Mouse (Mus musculus): ENCODE results near the gene Gm44503.

The Gm44503 gene

DNA sequence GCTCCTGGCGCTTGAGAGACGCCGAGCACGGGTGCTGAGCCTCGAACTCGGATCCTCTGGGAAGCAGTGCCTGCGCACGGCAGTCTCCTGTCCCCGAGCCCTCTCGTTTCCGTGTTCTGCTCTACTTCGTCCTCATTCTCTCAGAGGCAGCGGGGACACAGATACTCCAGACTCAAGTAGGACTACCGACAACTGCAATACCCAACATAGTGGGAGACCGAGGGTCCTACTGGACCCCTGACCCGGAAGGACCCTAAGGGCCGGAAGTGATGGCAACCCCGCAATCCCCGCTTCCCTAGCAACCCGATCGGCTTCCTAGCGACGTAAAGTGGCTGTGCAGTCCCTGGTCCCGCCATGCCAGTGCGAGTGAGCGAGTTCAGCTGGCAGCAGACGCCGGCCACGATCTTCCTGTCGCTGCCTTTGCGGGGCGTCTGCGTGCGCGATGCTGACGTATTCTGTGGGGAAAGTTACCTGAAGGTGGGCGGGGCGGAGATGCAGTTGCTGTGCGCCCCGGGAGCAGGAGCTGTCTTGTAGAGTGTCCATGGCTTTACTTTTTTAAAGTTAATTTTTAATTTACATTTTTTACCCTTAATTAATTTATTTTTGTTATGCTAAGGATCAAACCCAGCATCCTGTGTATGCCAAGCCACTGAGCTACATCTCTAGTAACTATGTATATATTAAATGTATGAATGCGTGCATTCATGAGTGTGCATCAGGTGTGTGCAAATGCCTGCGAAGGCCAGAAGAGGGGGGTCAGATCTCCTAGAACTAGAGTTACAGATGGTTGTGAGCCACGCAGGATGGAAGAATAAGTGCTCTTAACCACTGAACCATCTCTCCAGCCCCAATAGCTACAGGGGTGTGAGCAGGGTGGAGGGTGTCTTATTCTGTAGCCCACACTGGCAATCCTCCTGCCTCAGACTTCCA is at the start of gene Gm44503, which contains the start of gene Dyx1c1:
Gm44503 (plus strand) TSS at position 332 of the 930 bp plus-strand sequence.
Dyx1c1 (plus strand) TSS at position 265 of the 930 bp plus-strand sequence.
- peak; percentile 84 to 93 for DNase-seq (ENCODE audit: inconsistent age in 2 of 2, low spot score in 1 of 2)

GRCm38 (mm10) chr9:72911381-72911780 is 47.3 kb upstream of the Gm44503 start:
- no peak for DNase-seq (ENCODE audit: inconsistent age in 2 of 2, low spot score in 1 of 2)

DNA sequence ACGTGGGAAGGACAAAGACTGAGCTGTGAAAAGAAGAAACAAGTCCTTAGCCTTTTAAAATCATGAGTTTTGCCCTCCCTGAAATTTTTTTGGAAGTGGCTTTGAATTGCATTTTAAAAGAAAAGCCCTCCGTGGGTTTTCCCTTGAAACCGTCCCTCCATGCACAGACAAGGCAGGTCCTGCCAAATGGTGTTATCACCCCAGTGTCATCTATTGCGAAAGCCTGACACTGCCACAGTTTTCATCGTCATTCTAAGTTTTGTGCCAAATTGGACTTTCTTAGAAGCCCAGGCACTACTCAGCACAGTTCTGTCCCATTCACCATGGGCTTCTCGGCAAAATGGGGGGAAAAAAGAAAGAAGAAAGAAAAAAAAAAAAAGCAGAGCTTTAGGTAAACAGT is 45.1 kb upstream of the Gm44503 start:
- peak in 1 of 2 experiments; percentile 47 for DNase-seq (ENCODE audit: inconsistent age in 2 of 2, low spot score in 1 of 2)

DNA sequence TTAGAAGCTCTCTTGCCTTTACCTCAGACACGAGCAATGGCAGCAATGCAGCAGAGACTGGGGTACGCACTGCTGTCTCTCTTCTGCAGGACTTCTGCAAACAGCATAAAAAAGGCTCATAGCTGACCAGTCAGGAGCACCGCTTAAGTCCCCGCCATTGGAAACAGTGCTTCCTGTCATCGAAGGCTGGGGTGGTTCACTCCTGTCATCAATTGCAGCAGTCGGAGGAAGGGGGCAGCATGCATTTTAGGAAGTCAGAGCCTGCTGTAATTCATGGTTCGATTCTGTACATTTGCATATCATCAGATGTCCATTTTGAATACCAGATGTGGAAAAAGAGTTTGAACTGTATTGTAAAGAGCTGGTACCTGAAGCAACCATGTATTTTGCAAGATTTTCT is 42.9 kb upstream of the Gm44503 start:
- no peak for DNase-seq (ENCODE audit: inconsistent age in 2 of 2, low spot score in 1 of 2)

DNA sequence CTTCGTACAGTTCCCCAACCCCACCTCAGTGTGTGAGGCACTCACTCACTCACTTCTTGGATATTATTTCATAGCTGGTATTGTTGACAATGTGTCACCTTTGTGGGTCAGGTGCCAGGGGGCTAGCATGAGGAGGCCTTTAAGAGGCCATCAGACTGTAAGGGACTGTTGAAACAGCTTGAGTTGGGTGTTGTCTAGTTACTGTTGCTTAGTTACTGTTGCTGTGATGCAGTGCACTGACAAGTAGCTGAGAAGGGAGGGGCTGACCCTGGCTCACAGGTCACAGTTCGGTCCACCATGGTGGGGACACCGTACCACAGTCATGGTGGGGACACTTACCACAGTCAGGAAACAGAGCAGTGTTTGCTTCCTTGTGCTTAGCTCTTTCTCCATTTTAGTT is 35.6 kb upstream of the Gm44503 start:
- DNase-seq (ENCODE audit: inconsistent age in 2 of 2, low spot score in 1 of 2), result no peak

DNA sequence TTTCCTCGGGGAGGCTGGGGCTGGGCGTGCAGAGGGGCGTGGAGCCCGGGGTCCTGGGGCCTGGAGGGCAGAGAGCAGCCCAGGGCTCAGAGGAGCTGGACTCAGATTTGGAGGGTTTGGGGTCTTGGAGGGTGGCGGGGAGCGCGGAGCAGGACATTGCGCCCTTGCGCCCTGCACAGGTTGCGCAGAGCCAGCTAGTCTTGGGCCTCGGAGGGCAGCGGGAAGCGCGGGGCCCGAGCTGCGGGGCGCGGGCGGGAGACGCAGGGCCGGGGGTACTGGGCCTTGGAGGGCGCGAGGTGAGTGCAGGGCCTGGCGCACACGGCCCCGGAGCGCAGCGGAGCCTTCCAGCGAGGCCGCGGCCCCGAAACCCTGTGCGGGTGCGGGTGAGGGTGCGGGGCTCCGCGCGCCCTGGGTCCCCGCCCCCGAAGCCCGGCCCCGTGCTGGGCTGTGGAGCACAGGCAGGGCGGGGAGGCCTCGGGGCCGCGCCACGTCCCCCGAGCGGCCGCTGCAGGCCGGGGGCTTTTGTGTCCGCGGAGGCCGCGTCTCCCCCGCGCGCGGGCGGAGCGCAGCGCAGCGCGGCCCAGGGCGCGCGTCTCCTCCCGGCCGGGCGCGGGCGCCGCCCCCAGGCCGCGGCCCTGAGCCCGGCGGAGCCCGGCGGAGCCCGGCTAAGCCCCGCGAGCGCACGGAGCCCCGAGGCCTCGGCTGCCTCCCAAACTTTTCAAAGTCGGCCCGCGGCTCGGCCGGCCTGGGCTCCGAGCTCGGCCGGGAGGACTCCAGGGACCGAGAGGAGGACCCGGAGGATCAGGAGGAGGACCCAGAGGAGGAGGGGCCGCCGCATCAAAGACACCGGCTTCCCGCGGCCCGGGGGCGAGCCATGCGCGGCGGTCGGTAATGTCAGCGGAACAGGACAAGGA is 33.4 kb upstream of the Gm44503 start, which contains the start of gene Pygo1:
Pygo1 (plus strand) TSS at position 625 of the 914 bp plus-strand sequence.
- DNase-seq (ENCODE audit: inconsistent age in 2 of 2, low spot score in 1 of 2), result peak; percentile 64 to 86

GRCm38 (mm10) chr9:72925935-72926258 is 32.8 kb upstream of the Gm44503 start:
- DNase-seq (ENCODE audit: inconsistent age in 2 of 2, low spot score in 1 of 2), result no peak

GRCm38 (mm10) chr9:72931166-72931790 is 27.4 kb upstream of the Gm44503 start:
- DNase-seq (ENCODE audit: inconsistent age in 2 of 2, low spot score in 1 of 2), result no peak

DNA sequence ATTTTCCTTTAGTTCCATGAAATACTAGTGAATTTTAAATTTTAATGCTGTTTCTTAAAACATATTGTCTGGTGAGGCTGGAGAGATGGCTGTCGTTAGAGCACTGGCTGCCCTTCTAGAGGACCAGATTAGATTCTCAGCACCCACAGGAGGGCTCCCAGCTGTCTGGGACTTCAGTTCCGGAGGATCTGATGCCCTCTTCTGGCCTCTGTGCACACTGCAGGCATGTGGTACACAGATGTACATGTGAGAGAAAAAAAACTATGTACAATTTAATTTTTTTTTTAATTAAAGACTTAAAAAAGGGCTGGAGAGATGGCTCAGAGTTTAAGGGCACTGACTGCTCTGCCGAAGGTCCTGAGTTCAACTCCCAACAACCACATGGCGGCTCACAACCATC is 23.3 kb upstream of the Gm44503 start:
- DNase-seq (ENCODE audit: inconsistent age in 2 of 2, low spot score in 1 of 2), result no peak

DNA sequence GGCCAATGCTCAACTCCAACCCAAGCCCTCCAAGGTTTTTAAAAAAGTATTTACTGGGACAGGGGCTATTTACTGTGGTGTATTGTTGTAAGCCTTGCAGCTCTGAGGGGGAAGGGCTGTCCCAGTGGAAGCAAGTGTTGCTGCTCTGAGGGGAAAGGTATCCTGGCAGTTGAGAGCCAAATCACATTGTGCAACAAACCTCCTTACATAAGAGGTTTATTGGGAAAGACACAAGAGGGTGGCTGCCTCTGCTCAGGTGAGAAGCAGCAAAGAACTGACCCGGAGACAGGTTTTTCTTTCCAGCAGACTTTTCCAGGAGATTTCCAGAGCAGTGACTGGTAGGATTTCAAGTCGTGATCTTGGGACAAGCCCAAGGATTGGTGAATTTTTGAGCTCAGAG is 22.4 kb upstream of the Gm44503 start:
- DNase-seq (ENCODE audit: inconsistent age in 2 of 2, low spot score in 1 of 2), result no peak

DNA sequence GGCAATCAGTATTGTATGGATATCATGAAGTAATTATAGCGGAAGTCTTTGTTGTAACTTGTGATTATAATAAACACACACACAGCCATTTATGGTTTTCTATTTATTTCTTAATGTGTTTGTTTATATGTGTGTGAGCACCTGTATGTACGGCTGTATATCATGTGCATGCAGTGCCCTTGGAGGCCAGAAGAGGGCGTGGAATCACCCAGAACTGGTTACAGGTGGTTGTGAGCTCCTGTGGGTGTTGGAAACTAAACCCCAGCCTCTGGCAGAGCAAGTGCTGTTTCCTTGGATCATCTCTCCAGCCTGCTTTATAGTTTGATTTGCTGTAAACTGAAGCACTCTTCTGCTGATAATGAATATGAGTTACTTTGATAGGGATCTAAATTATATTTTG is 15.2 kb upstream of the Gm44503 start:
- no peak for DNase-seq (ENCODE audit: inconsistent age in 2 of 2, low spot score in 1 of 2)

GRCm38 (mm10) chr9:72944286-72944685 is 14.4 kb upstream of the Gm44503 start:
- DNase-seq (ENCODE audit: inconsistent age in 2 of 2, low spot score in 1 of 2), result no peak

DNA sequence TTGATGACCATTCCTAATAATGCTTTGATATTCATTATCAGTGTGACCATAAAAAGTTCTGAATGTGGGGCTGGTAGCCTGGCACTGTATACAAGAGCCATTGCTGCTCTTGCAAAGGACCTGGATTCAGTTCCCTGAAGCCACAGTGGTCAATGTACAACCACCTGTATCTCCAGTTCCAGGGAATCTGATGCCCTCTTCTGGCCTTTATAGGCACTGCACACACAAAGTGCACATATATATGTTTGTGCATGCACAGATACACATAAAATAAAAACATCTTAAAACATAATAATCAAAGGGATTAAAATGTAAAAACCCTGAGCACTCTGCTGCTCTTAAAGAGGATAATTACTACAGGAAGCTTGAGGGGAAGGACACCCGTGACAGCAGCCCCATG is 11.6 kb upstream of the Gm44503 start:
- DNase-seq (ENCODE audit: inconsistent age in 2 of 2, low spot score in 1 of 2), result no peak

- DNase-seq (ENCODE audit: inconsistent age in 2 of 2, low spot score in 1 of 2), result no peak
Measured at GRCm38 (mm10) chr9:72949572-72949971, 9.1 kb upstream of the Gm44503 start.

DNA sequence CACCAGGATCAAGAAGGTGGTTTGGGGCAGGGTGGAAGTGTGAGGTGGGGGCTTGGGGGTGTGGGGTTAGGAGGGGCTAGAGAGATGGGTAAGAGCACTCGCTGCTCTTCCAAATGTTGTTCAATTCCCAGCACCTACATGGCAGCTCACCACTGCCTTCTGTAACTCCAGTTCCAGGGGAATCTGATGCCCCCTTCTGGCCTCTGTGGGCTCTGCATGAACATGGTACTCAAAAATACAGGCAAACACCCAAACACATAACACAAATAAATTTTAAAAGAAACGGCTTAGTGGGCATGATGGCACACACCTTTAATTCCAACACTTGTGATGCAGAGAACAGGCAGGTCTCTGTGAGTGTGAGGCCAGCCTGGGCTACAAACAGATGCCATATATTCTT is 3.9 kb upstream of the Gm44503 start:
- peak in 1 of 2 experiments; percentile 64 for DNase-seq (ENCODE audit: inconsistent age in 2 of 2, low spot score in 1 of 2)

DNA sequence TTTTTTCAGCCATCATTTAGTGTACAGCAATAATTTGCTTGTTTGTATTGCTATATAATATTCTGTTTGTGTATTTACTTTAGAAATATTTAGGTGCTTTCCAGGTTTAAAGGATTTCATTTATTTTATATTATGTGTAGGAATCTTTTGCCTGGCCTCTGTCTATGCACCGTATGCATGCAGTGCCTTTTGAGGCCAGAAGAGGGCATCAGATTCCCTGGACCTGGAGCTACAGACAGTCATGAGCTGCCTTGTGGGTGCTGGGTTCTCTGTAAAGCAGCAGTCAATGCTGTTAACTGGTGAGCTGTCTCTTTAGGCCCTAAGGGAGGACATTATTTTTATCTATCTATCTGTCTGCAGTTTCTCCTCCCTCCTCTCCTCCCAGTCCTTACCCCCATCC is 3.1 kb upstream of the Gm44503 start:
- peak; percentile 44 to 68 for DNase-seq (ENCODE audit: inconsistent age in 2 of 2, low spot score in 1 of 2)

GRCm38 (mm10) chr9:72961346-72961745 is 2.7 kb downstream of the Gm44503 start:
- DNase-seq (ENCODE audit: inconsistent age in 2 of 2, low spot score in 1 of 2), result no peak

GRCm38 (mm10) chr9:72961959-72962358 is 3.3 kb downstream of the Gm44503 start:
- no peak for DNase-seq (ENCODE audit: inconsistent age in 2 of 2, low spot score in 1 of 2)

GRCm38 (mm10) chr9:72968349-72969061 is 9.9 kb downstream of the Gm44503 start:
- peak; percentile 65 to 88 for DNase-seq (ENCODE audit: inconsistent age in 2 of 2, low spot score in 1 of 2)

DNA sequence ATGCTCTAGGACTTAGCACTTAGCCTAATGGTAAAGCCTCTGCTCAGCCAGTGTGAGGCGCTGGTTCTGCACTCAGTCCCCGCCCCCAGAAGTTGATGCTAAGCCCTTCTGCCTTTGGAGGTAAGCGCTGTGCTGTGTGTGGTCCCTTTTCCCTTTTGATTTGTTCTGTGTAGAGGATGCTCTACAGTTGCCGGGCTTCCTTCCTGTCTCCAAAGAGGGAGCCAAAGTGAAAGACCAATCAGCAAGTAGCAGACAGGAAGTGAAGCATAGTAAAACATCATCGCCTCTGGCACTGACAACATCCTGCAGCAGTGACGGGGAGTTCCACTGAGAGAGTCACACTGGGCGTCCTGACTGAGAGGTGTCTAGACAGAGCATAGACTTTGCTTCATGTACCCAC is 11.2 kb downstream of the Gm44503 start:
- no peak for DNase-seq (ENCODE audit: inconsistent age in 2 of 2, low spot score in 1 of 2)

- DNase-seq (ENCODE audit: inconsistent age in 2 of 2, low spot score in 1 of 2), result no peak
Measured at GRCm38 (mm10) chr9:72972435-72972834, 13.8 kb downstream of the Gm44503 start.

All from adrenal gland, adult (tissue).